Mouse (Mus musculus) layer of hippocampus, postnatal 10 days (tissue): ENCODE results near the gene Cenpu. TPM values are rescaled to one million over a fixed set of nuclear protein-coding genes. Genes with fewer than 3 reads are reported as not detected.

Experiments
- total RNA-seq, 2 experiments: library from RNA; stranded (reverse); gene quantifications; 2 replicates each; pipeline ENCODE4 v1.2.3; 2021

The Cenpu gene
- total RNA-seq, 2 experiments from 2014 or later: 3.2 to 5.1 TPM

Other genes starting within 250 kb of the Cenpu start
- 10 to 100 TPM; 41.5 to 42.6 TPM for gene Acsl1, start 81.0 kb upstream of the Cenpu start, total RNA-seq
- gene Primpol, start 65.2 kb downstream of the Cenpu start, total RNA-seq: 1 to 10 TPM; 4.3 to 4.6 TPM
- gene Casp3, start 65.3 kb downstream of the Cenpu start, total RNA-seq: 10 to 100 TPM; 59.2 to 59.7 TPM
- gene Irf2, start 187.7 kb downstream of the Cenpu start, total RNA-seq: 10 to 100 TPM; 40.1 to 46.6 TPM